Mouse (Mus musculus): Measurements from ENCODE around the gene Gm10318.

The Gm10318 gene

DNA sequence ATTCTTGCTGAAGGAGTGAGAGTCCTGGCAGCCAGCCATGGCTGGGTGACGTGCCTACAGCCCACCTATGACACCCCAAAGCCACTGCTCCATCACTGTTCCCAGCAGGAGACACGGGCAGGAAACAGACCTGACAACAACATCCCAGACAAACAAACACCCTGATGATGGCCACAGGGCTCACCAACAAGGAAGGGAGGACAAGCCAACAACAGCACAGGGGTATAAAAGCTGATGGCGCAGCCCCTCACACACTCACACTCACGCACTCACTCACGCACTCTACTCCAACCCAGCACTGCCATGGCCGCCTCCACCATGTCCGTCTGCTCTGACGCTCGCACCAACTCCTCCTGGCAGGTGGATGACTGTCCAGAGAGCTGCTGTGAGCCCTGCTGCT is at the start of gene Gm10318:
Gene Gm10318, plus strand, starts transcription at position 301 of the 400 bp plus-strand sequence.
- no peak for DNase-seq

DNA sequence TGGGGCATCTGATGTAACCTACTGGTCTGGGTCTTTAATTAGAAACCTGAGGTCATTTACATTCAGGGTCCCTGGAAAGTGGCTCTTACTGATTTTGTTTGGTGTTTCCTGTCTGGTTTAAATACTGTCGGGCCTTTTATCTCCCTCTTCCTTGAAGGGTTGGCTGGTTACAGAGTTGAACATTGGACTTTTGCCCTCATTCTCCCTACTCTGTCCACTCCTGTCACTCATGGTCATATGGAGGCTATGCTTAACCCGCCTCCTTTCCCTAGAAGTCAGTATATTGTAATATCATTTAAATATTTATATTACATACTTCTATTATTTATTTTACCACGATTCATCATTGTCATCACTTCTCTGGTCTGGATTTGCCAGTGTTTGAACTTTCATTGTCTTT is 48.6 kb upstream of the Gm10318 start:
- DNase-seq: no peak

DNA sequence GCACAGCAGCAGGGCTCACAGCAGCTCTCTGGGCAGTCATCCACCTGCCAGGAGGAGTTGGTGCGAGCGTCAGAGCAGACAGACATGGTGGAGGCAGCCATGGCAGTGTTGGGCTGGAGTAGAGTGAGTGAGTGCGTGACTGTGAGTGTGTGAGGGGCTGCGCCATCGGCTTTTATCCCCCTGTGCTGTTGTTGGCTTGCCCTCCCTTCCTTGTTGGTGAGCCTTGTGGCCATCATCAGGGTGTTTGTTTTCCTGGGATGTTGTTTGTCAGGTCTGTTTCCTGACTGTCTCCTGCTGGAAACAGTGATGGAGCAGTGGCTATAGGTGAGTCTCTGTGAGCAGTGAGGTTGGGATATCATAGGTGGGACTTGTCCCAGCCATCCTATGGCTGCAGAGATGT is 40.9 kb upstream of the Gm10318 start, which contains the start of gene Gm9507:
Gene Gm9507, minus strand, starts transcription at position 101 of the 400 bp plus-strand sequence.
- DNase-seq: no peak

DNA sequence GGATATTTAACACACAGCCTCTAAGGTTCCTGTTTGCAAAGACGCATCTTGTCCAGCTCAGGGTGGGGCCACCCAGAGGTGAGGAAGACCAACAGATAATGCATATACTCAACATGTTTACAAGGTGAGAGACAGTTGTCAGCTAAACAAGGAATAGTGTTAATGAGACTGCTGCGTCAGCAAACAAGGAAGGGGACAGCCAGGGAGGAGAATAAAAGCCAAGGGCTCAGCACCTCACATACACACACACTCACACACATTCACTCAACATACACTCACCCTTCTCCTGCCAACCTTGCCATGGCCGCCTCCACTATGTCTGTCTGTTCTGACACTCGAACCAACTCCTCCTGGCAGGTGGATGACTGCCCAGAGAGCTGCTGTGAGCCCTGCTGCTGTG is 38.3 kb upstream of the Gm10318 start, which contains the start of gene Gm2696:
Gene Gm2696, plus strand, starts transcription at position 301 of the 400 bp plus-strand sequence.
- DNase-seq: no peak

DNA sequence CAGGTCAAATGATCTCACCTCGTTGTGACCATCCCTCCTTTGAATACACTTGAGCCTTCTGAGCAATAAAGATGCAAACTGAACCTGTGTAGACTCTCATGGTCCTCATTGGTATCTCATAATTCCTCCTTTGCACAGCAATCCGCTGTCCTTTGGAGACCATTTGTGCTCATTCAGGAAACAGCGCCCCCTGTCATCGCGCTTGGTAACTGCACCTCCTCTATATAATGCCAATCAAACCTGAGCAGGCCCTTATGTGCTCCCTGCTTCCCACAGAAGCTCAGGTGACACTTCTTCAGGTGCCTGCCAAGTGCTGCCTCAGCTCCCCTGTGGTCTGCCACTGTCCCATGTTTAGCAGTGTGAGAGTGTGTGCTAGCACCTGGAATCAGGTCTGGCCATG is 37.1 kb upstream of the Gm10318 start:
- DNase-seq: peak; percentile 22

DNA sequence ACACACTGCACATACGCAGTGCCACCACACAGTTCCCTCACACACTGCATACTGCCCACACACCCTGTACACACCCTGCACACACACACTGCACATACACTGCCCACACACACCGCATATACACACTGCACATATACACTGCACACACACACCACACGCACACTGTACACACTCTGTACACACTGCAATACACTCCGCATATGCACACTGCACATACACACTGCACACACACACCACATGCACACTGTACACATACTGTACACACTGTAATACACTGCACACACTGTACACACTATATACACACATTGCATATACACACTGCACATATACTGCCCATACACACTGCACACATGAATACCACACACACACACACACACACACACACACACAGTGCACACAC is 34.1 kb upstream of the Gm10318 start:
- DNase-seq: no peak

DNA sequence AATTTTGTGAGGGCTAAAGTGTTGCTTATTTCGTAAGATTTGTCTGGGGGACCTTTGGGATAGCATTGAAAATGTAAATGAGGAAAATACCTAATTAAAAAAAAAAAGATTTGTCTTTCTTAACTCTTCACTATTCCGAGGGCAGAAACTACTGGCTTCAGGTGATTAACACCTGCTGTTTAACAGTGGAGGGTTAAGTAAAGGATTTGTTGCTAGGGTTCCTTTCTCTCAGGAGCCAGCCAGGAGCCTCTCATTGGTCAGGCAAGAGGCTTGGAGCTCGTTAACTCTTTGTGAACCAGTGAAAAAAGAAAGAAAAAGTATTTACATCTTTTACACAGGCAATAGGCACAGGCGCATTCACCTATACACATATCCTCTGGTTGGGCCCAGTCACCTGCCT is 33.5 kb upstream of the Gm10318 start:
- no peak for DNase-seq

DNA sequence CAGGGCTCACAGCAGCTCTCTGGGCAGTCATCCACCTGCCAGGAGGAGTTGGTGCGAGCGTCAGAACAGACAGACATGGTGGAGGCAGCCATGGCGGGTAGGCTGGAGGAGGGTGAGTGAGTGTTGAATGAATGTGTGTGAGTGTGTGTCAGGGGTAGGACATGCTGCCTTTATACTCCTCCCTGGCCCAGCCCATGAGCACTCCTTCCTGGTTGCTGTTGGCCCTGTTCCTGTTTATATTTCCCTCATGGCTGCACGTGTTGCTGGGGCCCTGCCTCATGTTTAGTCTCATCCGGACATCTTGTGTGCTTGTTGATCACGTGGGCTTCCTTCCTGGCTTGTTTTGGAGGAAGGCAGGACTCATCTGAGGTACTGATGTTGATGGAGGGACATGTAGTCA is 25.7 kb upstream of the Gm10318 start, which contains the start of gene Krtap10-4:
Gene Krtap10-4, minus strand, starts transcription at position 145 of the 400 bp plus-strand sequence.
- no peak for DNase-seq

DNA sequence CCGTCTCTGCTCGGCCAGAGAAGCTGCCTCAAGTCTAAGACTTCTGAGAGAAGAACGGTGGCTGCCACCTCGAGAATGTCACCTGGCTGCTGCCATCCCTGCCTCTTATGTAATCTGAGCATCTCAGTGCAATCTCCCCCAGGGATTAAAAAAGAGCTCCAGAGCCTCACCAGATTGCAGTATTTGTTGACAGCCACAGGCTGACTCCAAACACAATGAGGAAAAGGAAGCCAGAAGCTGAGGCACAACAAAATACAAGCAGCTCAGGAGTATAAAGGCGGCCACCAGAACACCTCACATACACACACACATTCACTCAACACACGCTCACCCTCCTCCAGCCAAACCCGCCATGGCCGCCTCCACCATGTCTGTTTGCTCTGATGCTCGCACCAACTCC is 17.0 kb upstream of the Gm10318 start, which contains the start of gene Krtap10-10:
Gene Krtap10-10, plus strand, starts transcription at position 301 of the 400 bp plus-strand sequence.
- no peak for DNase-seq

DNA sequence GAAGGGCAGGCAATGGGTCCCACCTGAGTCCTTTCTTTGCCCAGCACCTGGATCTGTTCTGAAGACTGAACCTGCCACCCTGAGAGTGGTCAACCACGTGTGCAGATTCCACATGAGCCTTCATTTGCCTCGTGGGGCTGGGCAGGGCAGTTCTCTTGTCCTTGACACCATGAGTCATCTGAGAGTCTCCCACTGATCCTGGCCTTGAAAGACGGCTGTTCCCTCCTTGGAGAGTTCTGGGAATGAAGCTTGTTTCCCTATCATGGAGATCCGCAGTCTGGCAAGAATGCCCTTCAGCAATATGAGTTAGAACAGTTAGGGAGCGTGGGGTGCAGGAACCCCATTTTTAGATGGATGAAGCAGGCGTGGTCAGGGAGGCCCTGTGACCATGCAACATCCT is 13.7 kb upstream of the Gm10318 start:
- no peak for DNase-seq

DNA sequence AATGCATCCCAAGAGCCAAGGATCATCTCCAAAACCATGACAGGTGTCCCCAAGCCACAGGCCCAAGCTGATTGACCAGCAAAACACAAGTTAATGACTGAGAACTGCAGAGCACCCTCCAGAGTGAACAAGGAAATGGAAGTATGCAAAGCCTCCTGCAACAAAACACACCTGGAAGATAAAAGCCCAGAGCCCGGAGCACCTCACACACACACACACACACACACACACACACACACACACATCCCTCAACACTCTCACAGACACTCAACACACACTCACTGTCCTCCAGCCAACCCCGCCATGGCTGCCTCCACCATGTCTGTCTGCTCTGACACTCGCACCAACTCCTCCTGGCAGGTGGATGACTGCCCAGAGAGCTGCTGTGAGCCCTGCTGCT is 6.2 kb upstream of the Gm10318 start, which contains the start of gene Gm36176:
Gene Gm36176, plus strand, starts transcription at position 301 of the 400 bp plus-strand sequence.
- DNase-seq: no peak

DNA sequence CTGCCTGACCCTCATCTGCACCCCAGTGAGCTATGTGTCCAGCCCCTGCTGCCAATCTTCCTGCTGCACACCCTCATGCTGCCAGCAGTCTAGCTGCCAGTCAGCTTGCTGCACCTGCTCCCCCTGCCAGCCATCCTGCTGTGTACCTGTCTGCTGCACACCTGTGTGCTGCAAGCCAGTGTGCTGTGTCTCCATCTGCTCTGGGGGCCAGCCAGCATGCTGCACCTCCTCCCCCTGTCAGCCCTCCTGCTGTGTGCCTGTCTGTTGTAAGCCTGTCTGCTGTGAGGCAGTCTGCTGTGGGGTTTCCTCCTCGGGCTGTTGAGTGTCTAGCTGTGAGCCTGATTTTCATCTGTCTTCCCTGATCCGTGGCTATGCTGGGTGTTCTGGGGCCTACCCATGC is 5.7 kb upstream of the Gm10318 start:
- no peak for DNase-seq

DNA sequence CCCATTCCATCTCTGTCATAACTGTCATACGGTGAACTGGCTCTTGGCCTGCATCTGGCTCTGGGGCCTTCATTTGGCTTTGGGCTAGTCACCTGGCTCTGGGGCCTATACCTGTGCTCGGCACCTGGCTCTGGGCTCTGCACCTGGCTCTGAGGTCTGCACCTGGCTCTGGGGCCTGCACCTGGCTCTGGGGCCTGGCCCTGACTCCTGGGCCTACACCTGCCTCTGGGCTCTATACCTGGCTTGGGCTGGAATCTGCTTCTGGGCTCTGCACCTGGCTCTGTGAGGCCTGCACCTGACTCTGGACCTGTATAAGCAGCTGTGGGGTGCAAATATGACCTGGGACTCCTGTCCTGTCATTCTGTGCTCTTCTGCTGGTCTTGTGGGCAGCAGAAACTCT is 5.1 kb upstream of the Gm10318 start:
- no peak for DNase-seq

DNA sequence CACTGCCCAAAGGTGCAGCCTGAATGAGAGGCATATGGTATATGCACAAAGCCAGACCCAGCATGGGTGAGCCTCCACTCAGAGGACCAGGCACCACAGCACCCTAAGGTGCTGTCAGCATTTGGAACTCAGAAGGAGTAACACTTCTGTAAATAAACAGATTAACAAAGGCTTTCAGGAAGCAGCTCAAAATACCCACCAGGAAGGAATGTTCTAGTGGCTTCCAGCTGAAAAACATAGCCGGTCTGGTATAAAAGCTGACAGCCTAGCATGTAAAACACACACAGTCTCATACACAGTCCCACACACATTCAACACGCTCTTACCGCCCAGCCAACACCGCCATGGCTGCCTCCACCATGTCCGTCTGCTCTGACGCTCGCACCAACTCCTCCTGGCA is 9.0 kb downstream of the Gm10318 start, which contains the start of gene Gm3285:
Gene Gm3285, plus strand, starts transcription at position 301 of the 400 bp plus-strand sequence.
- DNase-seq: no peak

DNA sequence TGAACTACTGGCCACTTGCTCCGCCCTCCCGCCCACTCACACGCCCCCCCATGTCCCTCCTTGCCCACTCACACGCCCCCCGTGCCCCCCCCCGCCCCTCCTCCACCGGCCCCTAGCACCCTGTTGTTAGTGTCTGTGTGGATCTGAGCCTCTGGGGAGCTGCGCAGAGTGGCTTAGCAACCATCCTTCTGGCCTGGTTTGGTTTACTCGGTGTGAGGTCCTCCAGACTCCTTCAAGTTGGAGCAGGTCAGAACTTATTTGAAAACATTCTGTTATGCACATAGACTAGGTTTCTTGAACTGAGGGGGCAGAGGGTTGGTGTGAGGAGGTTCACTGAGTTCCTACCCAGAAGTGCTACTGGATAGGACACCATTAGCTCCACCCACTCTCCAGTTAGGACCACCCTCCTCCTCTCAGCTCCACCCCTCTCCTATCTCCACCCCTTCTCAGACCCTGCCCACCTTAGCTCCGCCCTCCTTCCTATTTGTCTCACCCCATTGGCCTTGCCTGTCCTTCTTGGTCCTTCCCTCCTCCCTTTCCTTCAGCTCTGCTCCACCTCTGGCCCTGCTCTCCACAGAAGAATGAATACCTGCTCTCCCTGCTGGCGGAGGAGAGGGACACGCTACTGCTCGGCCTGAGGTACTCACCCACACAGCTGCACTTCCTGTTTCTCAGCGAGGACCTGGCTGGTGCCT is 11.6 kb downstream of the Gm10318 start:
- peak; percentile 55 for DNase-seq

DNA sequence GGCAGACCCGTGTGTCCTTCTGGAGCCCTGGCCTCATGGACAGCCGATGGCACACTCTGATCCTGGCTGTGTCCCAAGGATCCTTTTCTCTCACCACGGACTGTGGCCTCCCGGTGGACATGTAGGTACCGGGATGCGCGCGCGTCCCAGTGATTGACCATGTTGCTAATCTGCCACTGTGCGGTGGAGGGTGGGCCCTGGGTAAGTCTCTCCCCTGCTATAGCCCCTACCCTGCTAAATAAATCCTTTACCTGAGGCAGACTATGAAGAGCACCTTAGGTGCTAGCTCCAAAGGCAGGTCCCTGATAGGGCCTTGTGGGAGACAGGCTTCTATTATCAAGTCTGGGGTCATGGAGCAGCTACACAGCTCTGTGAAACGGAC is 12.1 kb downstream of the Gm10318 start:
- DNase-seq: no peak

DNA sequence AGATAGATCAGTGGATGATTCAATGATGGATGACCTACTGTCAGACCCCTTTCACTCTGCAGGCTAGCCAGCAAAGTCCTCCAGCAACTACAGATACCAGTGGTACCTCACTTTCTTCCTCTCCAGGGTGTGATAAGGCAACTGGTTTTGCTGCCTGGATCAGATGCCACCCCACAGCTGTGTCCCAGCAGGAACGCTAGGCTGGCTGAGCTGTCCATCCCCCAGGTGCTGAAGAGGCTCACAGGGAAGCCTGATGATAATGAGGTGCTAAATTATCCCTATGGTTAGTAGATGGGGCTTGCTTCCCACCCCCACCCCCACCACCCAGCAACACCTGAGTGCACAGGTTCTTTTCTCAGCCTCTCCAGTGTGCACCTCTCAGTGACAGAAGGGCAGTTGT is 14.9 kb downstream of the Gm10318 start:
- DNase-seq: no peak

DNA sequence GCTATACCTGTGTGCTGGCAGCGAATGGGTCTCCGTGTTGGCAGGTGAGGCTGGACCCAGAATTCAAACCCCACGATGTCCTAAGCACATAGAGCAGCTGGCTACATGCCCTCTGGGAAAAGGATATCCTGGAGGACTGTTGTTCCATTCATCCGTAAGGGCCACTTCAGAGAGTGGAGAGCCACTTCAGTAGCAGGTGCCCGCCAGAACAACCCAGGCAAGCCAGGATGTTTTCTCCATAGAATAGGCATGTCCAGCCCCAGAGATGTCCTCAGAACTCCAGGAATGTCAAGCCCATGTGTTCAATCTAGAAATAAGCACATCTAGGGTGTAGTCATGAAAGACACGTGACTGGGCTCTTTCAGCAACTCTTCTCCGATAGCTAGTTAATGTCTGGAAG is 17.0 kb downstream of the Gm10318 start:
- no peak for DNase-seq

DNA sequence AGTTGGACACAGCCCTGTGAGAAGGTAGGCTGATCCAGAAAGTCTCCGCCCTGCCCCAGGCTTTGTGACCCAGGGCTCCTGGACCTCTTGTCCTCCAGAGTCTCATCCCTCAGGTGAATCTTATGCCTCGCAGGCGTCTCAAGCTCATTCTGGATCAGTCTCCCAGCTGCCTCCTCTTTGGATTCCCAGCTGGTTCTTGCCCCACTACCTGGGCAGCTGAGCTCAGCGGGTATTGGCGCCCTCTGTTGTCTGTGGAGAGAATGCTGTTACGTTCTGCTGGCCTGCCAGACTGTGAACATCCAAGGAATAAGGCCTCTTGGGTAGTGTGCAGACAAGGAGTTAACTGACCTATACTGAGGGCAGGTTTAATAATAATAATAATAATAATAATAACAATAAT is 26.3 kb downstream of the Gm10318 start:
- peak; percentile 12 for DNase-seq

DNA sequence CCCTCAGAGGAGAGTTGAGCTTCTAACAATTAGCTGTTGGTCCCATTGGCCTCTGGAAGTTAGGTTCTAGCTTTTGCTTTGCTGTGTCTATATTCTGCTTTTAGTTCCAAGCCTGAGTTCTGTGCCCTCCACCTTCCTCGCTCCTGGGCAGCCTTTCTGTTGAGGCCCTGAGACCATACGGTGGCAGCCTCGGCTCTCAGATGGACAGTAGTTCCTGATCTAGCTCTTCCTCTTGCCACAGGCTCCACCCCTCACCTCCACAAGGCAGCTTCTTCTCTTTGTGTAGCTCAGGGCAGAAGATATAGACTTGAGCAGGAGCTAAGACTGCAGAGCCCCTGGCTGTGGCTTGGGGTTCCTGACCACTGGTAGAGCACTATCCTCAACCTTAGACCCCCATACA is 27.6 kb downstream of the Gm10318 start:
- no peak for DNase-seq

DNA sequence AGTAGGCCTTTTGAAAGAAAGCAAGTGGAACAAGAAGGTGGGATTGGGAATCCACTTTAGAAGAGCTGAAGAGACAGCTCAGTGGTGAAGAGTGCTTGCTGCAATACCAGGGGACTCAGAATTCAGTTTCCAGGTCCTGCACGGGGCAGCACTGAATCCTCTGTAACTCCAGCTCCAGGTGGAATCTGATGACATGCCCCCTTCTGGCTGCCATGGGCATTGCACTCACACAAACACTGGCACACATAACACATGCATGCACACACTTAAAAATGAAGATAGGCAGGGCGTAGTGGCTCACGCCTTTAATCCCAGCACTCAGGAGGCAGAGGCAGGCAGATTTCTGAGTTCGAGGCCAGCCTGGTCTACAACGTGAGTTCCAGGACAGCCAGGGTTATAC is 29.9 kb downstream of the Gm10318 start:
- no peak for DNase-seq

DNA sequence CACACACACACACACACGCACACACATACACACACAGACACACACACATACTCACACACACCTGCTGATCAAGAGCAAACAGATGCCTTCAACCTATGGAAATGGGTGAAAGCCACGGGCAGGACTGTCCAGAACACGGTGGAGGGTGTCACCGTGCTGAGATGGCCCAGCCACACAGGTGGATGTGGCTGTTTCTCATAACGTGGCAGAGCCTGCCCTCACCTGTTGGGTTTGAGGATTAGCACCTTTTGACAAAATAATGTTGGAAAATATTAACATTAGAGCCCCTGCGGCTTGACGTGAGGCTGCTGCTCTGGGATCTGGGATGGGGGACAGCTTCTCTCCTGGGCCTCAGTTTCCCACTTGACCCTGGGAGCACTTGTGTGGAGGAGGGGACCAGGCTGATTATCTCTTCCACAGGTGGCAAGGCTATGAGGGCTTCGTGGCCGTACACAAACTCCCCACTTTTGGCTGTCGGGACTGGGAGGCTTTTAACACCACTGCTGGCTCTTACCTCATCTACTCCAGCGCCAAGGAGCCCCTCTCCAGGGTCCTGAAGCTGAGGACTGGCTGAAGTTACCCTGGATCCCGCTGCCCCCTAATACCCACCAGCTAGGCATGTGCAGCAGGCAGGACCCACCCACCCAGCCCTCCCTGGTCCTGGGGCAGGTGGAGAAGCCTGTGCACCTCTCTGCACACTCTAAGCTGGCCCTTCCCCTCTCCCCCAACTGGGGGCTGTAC is 33.5 kb downstream of the Gm10318 start:
- peak; percentile 17 for DNase-seq

DNA sequence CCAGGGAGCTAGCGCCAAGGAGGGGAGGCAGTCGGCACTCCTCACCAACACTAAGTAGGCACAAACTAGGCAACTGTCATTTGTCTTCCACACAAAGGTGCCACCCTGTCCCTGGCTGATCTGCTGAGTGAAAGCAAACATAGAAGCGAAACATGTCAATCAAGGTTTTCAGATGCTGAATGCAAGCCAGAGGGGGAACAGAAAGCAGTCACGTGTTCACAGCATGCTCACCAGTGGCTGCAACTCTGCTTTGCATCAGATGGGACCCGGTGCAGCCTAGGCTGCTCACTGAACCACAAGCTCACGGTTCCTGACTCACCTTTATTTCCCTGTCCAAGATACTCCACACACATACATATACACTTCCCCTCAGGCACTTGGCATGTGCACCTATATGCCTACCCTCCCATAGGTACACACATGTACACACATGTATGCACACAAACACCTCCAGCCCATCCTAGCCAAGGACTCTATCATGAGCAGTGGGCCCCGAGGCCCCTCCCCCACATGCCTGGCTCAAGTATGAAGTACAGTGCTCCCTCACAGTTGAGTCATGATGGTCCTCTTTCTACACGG is 38.4 kb downstream of the Gm10318 start:
- no peak for DNase-seq

DNA sequence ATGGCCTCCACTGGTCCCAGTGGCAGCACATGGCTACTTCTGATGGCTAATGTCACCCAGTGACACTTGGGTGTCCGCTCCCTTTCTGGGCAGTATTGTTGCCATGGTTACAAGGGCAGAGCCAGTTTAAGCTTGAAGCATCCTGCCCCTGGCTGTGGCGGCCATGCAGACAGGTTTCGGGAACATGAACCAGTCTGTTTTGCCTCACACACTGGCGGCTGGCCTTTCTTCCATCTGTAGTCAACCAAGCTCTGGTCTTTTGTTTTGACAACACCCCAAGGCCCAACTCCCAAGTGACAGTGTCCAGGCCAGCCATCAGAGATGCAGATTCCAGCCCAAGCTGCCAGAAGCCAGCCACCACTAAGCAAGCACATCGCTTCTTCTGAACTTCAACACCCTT is 42.9 kb downstream of the Gm10318 start:
- DNase-seq: no peak
